Mouse (Mus musculus): ENCODE measurements around the gene Wnk2. TPM values are rescaled to one million over a fixed set of nuclear protein-coding genes. Genes with fewer than 3 reads are reported as not detected.

Gene Wnk2
- polyA plus RNA-seq, 1 experiment = not detected

DNA sequence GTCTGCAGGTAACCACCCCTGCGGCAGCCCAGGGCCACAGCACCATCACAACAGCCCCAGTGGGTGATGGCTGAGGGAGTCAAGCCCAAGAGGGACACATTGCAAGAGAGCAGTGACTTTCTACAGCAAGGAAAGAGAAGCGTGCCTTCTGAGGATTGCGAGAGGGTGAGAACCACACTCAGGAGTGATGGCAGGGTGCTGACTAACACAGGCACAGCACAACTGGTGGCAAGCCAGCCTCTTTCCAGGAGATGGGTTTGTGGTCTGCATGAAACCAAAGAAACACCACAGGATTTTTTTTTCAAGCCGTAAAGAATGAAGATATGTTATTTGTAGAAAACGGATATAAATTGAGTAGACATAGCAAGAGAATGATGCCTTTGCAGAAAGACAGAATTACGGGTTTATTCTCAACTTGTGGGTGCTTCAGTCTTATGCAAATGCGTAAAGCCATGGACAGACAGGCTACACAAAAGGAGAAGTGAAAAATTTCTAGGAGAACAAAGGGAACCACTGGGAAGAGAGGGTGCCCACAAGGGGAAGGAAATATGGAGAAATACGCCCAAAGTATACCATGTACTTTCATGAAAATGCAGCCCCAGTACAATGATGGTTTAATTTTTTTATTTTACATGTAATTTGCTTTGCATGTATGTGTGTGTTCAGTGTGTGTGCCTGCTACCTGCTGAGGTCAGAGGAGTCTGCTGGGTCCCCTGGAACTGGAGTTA lies 39.5 kb downstream of the Wnk2 start:
- Histone ChIP-seq H3K4me3 (ENCODE audit: insufficient read depth, low read length) (no peak overlapping the region), H3K4me1 (ENCODE audit: control insufficient read depth, insufficient read depth, low read length) (peaks cover 20% of the 10 kb centered on the region), H3K27ac (ENCODE audit: insufficient read depth, low read depth, low read length) (no peak overlapping the region)
- TF ChIP-seq CTCF (IDR thresholded peaks at IDR 0.05; ENCODE audit: low read depth, low read length) = no peak
- no peak for TF ChIP-seq POLR2A (IDR thresholded peaks at IDR 0.05; ENCODE audit: borderline replicate concordance, low read depth, low read length)

DNA sequence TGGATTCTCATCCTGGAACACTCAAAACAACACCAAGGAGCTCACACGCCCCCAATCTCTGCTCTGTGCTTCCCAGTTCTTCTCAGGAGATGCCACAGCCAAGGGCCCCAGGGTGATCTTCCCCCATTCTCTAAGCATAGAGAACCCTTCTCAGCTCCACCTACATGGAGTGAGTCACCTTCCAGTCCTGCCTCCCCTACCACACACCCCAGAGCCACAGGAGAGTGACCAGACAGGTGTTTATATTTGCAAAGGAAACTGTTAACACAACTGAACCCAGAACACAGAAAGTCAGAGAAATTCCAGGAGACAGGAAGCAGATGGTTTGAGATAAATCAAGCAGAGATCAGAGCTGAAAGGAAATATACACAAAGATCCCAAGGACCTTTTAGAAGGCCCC lies 43.9 kb downstream of the Wnk2 start:
- Histone ChIP-seq H3K4me1 (ENCODE audit: control insufficient read depth, insufficient read depth, low read length) (peaks cover 24% of the 10 kb centered on the region), H3K27ac (ENCODE audit: insufficient read depth, low read depth, low read length) (no peak overlapping the region), H3K4me3 (ENCODE audit: insufficient read depth, low read length) (no peak overlapping the region)
- no peak for TF ChIP-seq CTCF (IDR thresholded peaks at IDR 0.05; ENCODE audit: low read depth, low read length)
- no peak for TF ChIP-seq POLR2A (IDR thresholded peaks at IDR 0.05; ENCODE audit: borderline replicate concordance, low read depth, low read length)

DNA sequence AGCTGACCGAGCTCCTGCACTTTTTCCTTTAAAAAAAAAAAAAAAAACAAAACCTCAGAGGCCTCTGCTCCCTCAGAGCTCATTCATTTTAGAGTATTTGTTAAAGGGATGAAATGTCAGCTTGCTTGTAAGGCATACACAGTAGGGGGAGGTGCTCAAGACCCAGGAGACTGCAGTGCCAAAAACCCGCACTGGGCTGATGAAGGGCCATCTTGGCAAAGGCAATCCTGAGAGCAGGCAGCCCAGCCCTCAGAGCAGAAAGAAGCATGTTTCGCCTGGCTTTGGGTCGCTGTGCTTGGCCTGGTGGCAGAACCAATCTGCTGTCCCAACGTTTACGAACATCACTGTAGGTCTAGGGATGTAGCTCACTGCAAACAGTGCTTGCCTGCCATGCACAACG lies 44.6 kb downstream of the Wnk2 start:
- H3K4me3 ChIP-seq (ENCODE audit: insufficient read depth, low read length) = no peak overlapping the region

DNA sequence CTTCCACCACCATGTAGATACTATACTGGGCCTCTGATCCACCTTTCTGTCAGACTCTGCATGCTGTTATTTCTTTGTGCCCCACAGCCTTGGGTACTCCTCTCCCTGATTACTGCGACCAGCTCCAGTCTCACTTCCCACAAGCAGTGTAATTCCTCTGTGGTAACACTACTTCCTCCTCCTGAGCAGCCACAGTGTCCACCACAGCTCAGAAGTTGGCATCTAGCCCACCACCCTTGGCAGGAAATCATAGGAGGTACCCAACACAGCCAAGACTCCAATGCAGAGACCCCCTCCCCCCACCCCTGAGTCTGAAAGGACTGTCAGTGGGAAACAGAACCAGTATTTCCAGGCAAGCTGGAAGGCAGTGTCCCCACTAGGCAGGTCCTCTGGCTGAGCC lies 47.4 kb downstream of the Wnk2 start:
- no peak for TF ChIP-seq POLR2A (IDR thresholded peaks at IDR 0.05; ENCODE audit: borderline replicate concordance, low read depth, low read length)
- no peak for TF ChIP-seq CTCF (IDR thresholded peaks at IDR 0.05; ENCODE audit: low read depth, low read length)
- Histone ChIP-seq H3K27ac (ENCODE audit: insufficient read depth, low read depth, low read length) (no peak overlapping the region), H3K4me1 (ENCODE audit: control insufficient read depth, insufficient read depth, low read length) (peaks cover 12% of the 10 kb centered on the region), H3K4me3 (ENCODE audit: insufficient read depth, low read length) (no peak overlapping the region)

More for the DNA sequence above, 44.6 kb downstream of the Wnk2 start:
- H3K4me1 ChIP-seq (ENCODE audit: control insufficient read depth, insufficient read depth, low read length) = peaks cover 19% of the 10 kb centered on the region
- TF ChIP-seq POLR2A (IDR thresholded peaks at IDR 0.05; ENCODE audit: borderline replicate concordance, low read depth, low read length) = no peak
- H3K27ac ChIP-seq (ENCODE audit: insufficient read depth, low read depth, low read length) = no peak overlapping the region

DNA sequence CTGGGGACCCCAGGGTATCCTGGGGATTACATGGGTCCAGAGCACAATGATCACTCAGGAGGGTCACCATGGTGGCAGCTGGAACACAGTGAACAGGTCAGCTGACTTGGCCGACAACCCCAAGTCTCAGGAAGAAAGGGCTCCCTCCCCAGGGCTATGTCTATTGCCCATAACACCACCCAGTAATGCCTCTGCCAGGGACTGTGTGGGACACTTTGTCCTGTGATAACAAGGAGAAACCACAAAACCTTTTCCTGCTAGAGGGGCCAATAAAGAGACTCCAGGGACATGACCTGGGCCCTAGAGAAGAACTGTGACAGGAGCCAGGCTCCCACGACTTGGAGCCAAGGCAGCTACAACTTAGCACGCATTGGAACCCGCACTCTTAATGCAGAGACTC lies 51.0 kb downstream of the Wnk2 start:
- Histone ChIP-seq H3K4me3 (ENCODE audit: insufficient read depth, low read length) (no peak overlapping the region), H3K27ac (ENCODE audit: insufficient read depth, low read depth, low read length) (no peak overlapping the region), H3K4me1 (ENCODE audit: control insufficient read depth, insufficient read depth, low read length) (peaks cover 12% of the 10 kb centered on the region)
- TF ChIP-seq CTCF (IDR thresholded peaks at IDR 0.05; ENCODE audit: low read depth, low read length) (no peak), POLR2A (IDR thresholded peaks at IDR 0.05; ENCODE audit: borderline replicate concordance, low read depth, low read length) (no peak)

DNA sequence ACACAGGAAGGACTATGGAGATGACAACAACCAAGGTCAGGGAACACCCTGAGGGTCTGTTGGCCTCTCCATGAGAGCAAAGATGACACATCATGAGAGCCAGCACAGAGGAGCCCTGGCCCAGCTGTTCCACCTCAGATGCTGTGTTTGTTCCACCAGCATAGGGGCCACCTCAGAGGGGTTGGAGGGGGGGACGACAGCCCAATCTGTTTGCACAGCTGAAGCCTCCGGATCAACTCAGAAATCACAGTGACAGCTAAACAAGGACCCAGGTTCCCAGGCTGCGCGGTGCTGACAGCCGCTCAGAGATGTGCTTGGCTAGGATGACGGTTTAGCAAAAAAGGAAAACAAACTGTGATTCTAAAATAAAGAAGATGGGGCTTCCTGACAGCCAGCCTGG lies 53.1 kb downstream of the Wnk2 start:
- peaks cover under 1% of the 10 kb centered on the region; the same call in 1 of the 2 replicates for H3K4me1 ChIP-seq (ENCODE audit: control insufficient read depth, insufficient read depth, low read length)
- TF ChIP-seq POLR2A (IDR thresholded peaks at IDR 0.05; ENCODE audit: borderline replicate concordance, low read depth, low read length) = no peak
- no peak for TF ChIP-seq CTCF (IDR thresholded peaks at IDR 0.05; ENCODE audit: low read depth, low read length)
- H3K4me3 ChIP-seq (ENCODE audit: insufficient read depth, low read length) = no peak overlapping the region
- no peak overlapping the region for H3K27ac ChIP-seq (ENCODE audit: insufficient read depth, low read depth, low read length)

DNA sequence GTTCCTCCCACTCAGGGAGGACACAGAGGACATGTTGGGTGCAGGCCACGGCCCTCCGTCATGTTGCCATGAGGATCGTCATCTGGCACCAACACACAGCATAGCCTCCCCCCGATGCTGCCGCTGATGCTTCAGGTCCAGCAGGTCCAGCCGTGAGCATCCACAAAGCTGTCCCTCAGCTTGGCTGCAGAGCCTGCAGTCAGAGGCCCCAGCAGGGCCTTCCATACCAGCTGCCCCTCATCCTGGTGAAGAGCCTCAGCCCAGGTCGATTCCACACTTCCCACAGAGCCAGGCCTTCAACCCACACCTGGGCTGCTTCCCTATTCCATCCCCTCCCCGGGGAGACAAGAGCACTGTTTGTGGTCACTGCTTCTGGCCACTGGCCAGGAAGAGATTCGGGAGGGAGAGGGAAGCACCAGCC lies 54.3 kb downstream of the Wnk2 start:
- Histone ChIP-seq H3K4me3 (ENCODE audit: insufficient read depth, low read length) (no peak overlapping the region), H3K4me1 (ENCODE audit: control insufficient read depth, insufficient read depth, low read length) (no peaks in the 10 kb centered on the region), H3K27ac (ENCODE audit: insufficient read depth, low read depth, low read length) (no peak overlapping the region)
- no peak for TF ChIP-seq CTCF (IDR thresholded peaks at IDR 0.05; ENCODE audit: low read depth, low read length)
- TF ChIP-seq POLR2A (IDR thresholded peaks at IDR 0.05; ENCODE audit: borderline replicate concordance, low read depth, low read length) = no peak

DNA sequence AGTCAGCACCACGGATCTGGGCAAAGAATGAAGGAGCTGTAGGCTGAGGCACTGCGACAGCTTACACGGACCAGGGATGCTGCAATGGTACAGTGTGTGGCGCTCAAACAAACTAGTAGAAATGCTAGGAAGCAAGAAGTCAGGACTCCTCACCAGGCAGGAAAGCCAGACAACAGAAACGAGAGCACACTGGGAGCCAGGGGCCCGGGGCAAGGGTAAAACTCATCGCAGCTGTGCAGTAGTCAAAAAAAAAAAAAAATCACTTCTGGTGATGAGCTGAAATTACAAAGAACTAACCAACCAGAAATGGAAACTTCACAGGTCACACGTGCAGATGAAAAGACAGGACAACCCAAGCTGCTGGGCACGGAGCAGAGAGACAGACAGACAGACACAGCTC lies 55.2 kb downstream of the Wnk2 start:
- Histone ChIP-seq H3K4me3 (ENCODE audit: insufficient read depth, low read length) (no peak overlapping the region), H3K27ac (ENCODE audit: insufficient read depth, low read depth, low read length) (no peak overlapping the region), H3K4me1 (ENCODE audit: control insufficient read depth, insufficient read depth, low read length) (no peaks in the 10 kb centered on the region)
- TF ChIP-seq CTCF (IDR thresholded peaks at IDR 0.05; ENCODE audit: low read depth, low read length) (no peak), POLR2A (IDR thresholded peaks at IDR 0.05; ENCODE audit: borderline replicate concordance, low read depth, low read length) (no peak)

DNA sequence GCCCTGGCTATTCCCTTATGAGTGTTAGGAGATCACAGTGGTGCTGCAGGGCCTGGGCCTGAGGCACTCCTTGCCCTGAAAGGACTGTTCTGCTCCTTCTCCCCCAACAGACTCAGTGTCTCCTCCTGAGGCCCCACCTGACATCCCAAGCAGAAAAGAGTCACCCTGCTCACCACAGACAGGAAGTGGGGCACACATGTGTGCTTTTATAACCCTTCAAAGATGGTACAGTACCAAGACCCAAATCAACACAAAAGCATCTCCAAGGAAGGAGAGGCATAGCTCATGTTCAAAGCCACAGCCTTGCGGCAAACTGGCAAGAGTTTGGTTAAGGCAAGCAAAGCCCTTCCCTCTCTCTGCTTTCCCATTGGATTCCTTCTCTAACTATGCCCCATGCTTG lies 57.6 kb downstream of the Wnk2 start:
- Histone ChIP-seq H3K27ac (ENCODE audit: insufficient read depth, low read depth, low read length) (no peak overlapping the region), H3K4me3 (ENCODE audit: insufficient read depth, low read length) (no peak overlapping the region), H3K4me1 (ENCODE audit: control insufficient read depth, insufficient read depth, low read length) (no peaks in the 10 kb centered on the region)
- TF ChIP-seq POLR2A (IDR thresholded peaks at IDR 0.05; ENCODE audit: borderline replicate concordance, low read depth, low read length) = no peak
- TF ChIP-seq CTCF (IDR thresholded peaks at IDR 0.05; ENCODE audit: low read depth, low read length) = no peak

DNA sequence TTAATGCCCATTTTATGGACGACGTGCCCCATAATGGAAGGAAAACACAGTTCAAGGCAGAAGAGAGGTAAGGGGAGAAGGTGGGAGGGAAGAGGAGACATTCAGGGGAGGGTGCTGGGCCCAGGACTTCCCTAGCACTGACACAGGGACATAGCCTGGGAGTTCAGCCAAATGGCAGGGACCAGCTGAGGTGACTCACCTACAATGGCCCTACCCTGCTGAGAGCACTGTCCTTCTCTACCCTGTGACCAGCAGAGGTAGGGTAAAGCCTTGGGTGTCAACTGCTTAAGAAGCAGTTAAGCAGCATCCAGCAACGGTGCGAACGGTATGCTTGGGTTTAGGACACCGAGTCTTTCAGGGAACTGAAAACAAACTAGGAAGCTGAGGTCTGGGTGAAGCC lies 58.9 kb downstream of the Wnk2 start:
- TF ChIP-seq POLR2A (IDR thresholded peaks at IDR 0.05; ENCODE audit: borderline replicate concordance, low read depth, low read length) = no peak
- no peak for TF ChIP-seq CTCF (IDR thresholded peaks at IDR 0.05; ENCODE audit: low read depth, low read length)
- Histone ChIP-seq H3K27ac (ENCODE audit: insufficient read depth, low read depth, low read length) (no peak overlapping the region), H3K4me1 (ENCODE audit: control insufficient read depth, insufficient read depth, low read length) (no peaks in the 10 kb centered on the region), H3K4me3 (ENCODE audit: insufficient read depth, low read length) (no peak overlapping the region)

Measured in bone marrow macrophage, adult 2 months (primary cell).